Mouse (Mus musculus) mouse embryonic stem cell (cell line): ENCODE measurements at regions not wholly inside any gene's neighbourhood (a gene's known extent, or its start where the extent isn't known, plus 50 kb on each side); places are given as distances from the start of the nearest gene placed in this dataset.
"Not testable (repeated sequence)": the region's sequence is repeated elsewhere in the genome, so short reads cannot be mapped to it uniquely, and the experiment has no call there.

ENCODE experiments used
- in situ Hi-C, 2 experiments: fragments of 300-500 bp; cut with MboI; formaldehyde crosslinking; loops; 1 replicate in 1 of 2; 3 replicates in 1 of 2; pipeline ENCODE4 v1.14.3; 2019 to 2020; ENCODE audit warnings: low sequenced_read_pairs in 2 of 2, low pct_unique_long_range_greater_than_20kb in 1 of 2, mixed read lengths in 1 of 2; ENCODE audit not compliant: unreplicated experiment in 1 of 2

DNA sequence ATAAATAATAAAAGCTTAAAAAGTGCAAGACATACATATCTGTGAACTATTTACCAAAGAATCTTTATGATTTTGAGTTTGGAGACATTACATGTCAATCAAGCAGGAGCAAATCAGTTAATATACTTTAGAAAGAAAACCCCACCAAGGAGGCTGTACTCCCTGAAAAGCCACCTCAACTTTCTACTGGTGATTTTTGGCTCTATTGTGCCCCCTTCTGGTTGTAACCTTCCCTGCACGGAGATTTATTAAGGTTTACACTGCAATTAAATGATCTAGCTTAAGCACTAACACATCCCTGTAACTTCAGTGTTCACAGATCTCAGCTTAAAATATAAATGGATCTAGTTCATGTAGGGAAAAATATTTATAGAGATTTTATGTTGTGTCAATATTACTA lies 998.4 kb downstream of the Adam6a start:
- in situ Hi-C loops: loop anchor here in 1 of 2 experiments (5.0 kb wide), 1 partner anchor 50 kb away; no protein-coding TSS in a partner anchor

DNA sequence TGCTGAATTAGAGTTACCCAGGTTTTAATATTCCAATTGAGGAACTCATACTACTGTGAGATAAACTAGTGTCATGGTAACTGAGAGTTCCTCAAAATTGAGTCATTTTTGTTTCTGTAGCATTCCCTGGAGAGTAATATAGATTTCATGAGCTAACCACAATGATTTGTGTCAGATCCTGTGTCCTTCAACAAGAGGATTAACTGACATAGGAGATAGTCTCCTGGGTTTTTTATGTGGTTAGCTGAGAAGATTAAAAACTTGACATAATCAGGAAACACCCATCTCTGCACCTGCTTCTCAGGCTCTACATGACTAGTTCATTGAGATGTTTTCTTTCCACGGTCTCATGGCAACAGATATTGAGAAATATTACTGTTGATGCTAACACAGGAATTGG lies 1001.2 kb downstream of the Adam6a start:
- in situ Hi-C loops: loop anchor here in 1 of 2 experiments (5.0 kb wide), 1 partner anchor 53 kb away; no protein-coding TSS in a partner anchor

DNA sequence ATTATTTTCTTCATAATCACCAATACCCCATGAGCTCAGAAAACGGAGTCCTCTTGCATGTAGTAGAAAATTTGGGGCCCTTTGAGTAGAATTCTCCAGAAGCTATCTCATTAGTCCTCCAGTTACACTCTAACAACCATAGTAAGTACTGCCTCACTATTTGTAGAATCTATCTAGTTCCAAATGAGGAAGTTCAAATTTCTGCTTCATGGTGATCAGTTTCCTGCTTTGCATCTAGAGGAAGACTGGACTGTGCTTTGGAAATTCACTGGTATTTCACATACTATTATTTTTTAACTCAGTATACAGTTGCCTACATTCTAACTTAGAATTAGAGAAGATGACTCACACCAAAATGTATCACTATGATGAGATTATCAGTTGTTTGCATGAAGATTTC lies 1018.7 kb downstream of the Adam6a start:
- in situ Hi-C loops: no loop called here

DNA sequence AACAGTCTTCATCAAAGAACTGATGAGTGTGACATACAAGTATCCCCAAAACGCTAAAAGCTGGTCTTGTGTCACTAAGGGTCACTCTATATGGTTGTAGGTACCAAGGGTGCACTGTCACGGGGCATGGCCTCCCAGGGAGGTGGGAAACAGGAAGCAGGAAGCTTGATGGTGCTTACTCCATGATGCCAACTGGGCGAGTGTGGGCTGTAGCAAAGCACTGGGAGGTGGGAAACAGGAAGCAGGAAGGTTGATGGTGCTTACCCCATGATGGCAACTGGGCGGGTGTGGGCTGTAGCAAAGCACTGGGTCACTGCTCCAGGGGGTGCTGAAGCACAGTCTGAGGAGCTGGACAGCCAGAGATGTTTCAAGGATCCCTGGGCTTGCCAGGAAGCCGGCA lies 1019.3 kb downstream of the Adam6a start:
- in situ Hi-C loops: no loop called here

DNA sequence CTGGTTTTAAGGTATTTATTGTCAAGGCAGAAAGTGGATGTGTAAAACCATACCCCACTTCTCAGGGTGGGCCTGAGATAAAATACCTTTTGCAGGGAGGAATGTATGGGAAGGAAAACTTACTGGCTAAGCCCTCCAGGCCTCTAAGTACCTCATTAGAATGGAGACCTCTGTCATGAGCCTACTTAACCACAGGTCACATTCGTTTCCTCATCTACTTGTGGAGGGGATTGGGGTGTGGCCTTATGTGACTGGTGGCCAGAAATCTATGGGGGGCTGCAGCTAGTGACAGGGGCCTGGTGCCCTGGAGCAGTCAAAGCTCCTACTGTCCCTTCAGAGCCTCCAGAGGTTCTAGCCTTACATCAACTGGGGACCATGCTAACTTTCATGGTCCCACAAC lies 1020.0 kb downstream of the Adam6a start:
- in situ Hi-C loops: no loop called here

GRCm38 (mm10) chr12:114564329-114564728 lies 1020.6 kb downstream of the Adam6a start:
- in situ Hi-C loops: no loop called here

GRCm38 (mm10) chr12:114583371-114583770 lies 1039.7 kb downstream of the Adam6a start:
- in situ Hi-C loops: no loop called here

DNA sequence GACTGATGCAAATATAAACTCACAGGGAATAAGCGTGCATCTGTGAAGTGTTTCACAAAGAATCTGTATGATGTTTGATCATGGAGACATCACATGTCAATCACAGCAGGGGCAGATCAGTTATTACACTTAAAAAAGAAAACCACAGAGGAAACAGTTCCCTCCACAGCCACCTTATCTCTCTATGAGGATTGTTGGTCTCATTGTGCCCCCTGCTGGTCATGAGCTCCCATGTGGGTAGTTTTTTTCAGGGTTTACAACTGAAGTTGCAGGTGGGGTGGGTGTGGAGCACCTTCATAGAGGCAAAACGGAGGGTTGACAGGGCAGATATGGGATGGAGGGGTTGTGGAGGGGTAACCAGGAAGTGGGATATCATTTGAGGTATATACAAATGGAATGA lies 1043.5 kb downstream of the Adam6a start:
- in situ Hi-C loops: no loop called here

DNA sequence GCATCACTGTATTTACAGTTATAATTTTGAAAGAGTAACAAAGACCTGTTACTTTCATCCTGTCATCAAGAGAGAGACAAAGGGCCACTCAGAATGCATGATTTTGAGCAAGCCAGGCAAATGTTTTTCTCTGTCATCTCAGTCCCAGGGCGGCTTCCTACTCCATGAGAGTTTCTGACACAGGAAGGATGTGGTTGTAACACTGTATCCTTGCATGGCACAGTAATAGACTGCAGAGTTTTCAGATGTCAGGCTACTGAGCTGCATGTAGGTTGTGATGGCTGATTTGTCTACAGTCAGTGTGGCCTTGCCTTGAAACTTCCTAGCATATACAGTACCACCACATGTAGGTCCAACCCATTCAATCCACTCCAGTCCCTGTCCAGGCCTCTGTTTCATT lies 1054.0 kb downstream of the Adam6a start:
- in situ Hi-C loops: no loop called here

GRCm38 (mm10) chr12:114609171-114609570 lies 1065.5 kb downstream of the Adam6a start:
- in situ Hi-C loops: no loop called here

DNA sequence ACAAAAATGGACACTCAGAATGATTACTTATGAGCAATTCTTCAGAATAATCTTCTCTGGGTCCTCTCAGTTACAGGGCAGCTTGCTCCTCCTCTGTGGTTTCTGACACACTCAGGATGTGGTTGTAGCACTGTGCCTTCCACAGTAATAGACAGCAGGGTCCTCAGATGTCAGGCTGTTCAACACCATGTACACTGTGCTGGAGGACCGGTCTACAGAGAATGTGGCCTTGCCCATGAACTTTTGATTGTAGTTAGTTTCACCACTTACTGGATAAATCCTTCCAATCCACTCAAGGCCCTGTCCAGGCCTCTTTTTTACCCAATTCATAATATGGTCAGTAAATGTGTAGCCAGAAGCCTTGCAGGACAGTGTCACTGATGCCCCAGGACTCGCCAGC lies 1068.4 kb downstream of the Adam6a start:
- in situ Hi-C loops: no loop called here

GRCm38 (mm10) chr12:114615179-114615578 lies 1071.5 kb downstream of the Adam6a start:
- in situ Hi-C loops: no loop called here

GRCm38 (mm10) chr12:114615712-114616111 lies 1072.0 kb downstream of the Adam6a start:
- in situ Hi-C loops: no loop called here

DNA sequence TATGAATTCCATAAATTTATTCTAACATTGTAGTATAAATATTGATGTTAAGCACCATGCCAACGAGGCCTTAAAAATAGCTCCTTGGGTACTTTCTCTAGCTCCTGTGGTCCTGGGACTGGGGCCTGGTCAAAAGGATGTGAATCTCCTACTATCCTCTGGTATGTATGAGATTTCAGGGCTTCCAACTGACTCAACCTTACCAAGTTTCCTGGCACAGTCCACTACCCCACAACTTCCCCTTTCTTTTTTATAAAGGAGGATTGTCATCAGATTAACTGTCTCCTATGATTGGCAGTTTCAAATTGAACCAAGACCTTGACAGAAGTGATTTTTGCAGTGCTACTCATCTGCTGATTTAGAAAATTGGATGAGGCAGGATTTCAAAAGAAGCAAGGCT lies 1097.4 kb downstream of the Adam6a start:
- in situ Hi-C loops: no loop called here

GRCm38 (mm10) chr12:114646372-114646771 lies 1102.7 kb downstream of the Adam6a start:
- in situ Hi-C loops: no loop called here

DNA sequence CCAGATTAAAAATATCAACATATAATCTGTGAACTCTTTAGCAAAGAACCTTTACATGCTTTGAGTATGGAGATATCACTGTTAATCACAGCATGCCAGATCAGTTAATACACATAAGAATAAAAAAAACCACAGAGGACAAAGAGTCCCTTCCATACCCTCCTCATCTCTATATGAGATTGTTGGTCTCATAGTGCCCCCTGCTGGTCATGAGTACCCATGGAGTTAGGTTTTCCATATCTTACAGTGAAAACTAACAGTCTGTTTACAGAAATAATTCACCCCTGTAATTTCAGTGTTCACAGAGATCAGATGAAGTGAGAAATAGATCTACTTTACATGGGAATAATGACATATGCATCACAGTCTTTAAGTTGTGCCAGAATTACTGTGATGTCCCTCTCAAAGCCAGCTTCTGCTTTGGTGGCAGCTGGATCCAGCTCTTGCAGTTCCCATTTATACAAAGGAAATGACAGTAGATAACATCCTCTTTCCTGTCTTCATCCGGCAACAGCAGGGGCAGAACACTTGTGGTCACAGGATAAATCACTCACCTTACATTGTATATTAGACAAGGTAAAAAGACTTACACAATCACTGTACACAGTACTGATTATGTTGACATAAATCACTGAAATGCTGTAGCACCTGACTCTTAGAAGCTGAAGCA lies 1106.9 kb downstream of the Adam6a start:
- in situ Hi-C loops: not testable (repeated sequence)

DNA sequence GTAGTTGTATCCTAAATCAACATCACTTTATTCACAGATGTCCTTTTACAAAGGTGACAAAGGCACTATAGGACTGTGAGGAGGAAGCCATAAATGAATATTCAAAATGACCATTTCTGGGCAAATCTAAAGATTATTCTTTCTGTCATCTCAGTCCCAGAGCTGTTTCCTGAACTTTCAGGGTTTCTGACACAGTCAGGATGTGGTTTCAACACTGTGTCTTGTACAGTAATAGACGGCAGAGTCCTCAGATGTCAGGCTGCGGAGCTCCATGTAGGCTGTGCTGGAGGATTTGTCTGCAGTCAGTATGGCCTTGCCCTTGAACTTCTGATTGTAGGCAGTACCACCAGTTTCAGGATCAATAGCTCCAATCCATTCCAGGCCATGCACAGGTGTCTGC lies 1113.4 kb downstream of the Adam6a start:
- in situ Hi-C loops: not testable (repeated sequence)
